Mouse (Mus musculus): Measurements from ENCODE around the gene Fxyd7.

The Fxyd7 gene

DNA sequence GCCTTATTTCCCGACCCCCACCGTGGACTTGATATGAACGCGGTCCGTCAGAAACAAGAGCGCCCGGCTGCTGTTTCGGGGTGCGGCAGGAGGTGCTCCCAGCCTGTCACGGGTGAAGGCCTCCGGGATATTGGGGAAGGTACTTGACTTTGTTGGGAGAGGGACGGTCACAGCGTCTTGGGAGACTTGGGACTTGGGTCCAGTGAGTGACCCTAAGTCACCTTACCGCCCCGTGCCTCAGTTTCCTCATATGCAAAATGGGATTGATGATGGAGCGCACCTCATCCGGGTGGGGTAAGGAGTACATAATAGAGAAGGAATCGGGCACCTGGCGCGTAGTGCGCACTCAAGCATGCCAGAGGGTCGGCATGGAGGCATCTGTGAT lies 976 bp upstream of the Fxyd7 start:
- DNase-seq (ENCODE audit: low spot score in 2 of 2) = no peak

DNA sequence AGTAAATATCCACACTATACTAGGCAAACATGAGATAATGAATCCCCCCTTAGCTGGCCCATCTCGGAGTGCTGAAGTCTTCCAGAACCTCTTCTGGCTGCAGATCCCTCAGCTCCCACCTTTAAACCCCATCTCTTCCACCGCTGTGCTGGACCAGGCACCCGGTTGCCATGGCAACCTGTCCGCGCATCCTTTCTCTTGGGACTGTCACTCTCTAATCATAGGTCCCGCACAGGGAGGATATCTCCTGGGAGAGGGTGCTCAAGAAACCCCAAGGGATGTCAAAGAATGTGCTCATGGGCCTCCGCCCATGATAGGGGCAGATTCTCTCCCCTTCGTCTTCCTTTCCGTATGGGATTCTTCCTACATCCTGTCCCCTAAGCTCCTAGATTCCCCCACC lies 346 bp downstream of the Fxyd7 start:
- DNase-seq (ENCODE audit: low spot score in 2 of 2) = no peak

DNA sequence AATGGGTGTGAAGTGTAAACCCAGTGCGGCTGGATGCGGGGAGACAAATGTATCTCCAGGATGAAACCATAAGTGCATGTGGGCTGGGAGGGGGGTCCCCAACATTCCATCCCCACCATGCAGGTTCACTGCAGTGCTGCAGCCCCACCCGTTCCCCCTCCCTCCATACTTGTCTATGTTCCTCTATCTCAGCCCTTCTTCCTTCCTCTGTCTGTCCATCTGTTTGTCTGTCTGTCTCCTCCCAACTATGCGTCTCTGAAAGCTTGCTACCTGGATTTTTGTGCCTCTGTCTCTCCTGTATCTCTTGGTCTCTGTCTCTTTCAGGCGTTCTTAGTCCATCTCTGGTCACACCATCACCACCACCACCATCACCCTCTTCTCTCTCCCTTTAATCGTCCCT lies 780 bp downstream of the Fxyd7 start:
- no peak for DNase-seq (ENCODE audit: low spot score in 2 of 2)

DNA sequence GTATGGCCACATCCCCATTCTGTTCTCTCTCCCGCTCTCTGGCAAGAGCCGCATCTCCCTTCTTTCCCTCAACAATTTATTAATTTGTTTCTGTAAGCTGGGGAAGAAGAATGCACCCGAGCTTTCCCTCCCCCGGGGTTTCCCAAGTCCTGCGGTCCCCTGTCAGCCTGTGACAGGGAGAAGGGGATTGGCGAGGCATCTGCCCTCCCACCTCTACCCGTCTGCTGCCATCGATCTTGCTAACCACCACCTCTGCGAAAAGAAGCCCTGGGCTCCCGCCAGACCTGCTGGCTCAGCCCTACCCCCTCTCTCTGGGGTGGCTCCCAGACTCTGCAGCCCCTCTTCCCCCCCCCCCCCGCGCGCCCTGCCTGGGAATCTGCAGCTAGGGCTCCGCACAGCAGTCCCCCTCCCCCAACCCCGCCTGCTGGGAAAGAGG lies 1.4 kb downstream of the Fxyd7 start:
- DNase-seq (ENCODE audit: low spot score in 2 of 2) = no peak

DNA sequence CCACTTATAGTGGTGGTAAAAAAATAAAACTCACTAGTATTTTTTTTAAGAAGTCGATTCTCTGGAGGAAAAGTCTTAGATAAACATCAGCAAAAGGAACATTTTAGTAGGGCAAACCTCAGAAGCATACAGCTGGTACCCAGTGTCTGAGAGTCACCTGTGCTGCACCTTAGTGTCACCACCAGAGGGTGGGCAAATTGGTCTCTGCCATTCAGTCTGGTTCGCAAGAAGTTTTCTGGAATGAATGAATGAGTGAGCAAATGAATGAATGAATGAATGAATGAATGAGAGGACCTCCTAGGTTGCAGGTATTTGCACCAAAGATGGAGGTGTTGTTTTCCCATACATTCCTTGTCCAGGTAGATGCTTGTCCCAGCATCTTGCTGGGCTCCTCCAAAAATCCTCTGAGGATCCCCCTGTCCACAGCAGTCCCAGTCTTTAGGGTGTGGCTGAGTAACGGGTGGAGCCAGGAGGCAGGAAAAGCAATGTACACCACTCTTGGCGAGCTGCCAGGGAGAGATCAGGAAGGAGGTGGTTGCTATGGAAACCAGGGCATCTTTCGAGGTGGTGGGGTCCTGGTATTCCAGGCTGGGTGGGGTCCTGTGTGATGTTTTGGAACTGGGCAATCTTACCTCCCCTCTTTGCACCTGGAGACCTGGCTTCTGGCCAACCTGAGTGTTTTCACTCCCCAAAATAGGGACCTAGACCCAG lies 2.0 kb downstream of the Fxyd7 start:
- no peak for DNase-seq (ENCODE audit: low spot score in 2 of 2)

DNA sequence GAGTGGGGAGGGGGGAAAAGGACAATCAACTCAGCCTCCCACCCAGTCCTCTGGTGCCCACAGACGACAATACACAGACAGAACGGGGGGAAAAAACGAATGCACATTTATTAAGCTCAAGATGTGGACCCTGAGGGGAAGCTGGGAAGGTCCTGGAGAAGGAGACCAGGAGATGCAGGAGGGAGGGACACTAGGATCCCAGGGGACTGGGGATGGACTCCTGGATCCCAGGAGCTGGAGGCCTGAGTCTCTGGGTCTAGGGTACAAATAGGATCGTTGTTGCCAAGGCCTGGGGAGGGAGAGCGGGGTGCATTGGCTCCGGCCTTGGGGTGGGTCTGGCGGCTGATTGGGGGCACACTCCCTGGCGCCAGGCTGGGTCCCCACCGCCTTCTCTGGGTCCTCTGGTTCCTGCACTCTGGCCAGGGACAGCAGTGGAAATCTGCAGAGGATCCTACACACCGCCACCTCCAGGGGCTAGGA lies 8.8 kb downstream of the Fxyd7 start, which contains the start of gene Fxyd5:
TSS of gene Fxyd5 (minus strand) at position 51 of the 480 bp plus-strand sequence.
- DNase-seq (ENCODE audit: low spot score in 2 of 2) = no peak

DNA sequence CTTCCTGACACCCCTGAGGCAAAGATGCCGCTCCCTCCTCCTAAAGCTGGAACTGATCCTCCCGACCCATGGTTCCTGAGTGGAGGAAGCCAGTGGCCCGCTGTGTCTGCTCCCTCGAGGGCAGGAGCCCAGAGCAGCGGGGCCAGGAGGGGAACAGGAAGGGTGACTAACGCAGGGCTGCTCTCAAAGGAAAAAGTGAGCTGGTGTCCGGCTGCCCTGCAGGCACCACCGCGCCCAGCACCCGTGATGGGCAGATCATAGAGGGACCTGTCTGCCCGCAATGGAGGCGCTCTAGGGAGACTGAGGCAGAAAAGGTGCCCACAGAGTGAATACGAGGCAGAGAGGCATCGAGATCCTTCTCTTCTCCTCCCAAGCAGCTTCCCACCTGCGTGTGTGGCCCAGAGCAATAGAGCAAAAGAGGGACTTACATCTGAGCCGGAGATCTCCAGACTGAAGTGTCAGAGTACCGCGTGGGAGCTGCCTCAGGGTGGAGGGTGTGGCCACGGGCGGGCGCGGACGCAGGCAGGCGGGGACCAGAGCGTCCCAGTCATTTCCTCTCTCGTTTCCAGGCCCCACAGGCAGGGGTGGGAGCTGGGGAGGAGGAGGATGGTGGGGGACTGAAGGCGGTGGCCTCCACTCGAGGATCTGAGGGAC lies 9.5 kb downstream of the Fxyd7 start:
- DNase-seq (ENCODE audit: low spot score in 2 of 2) = peak in 1 of 2 experiments; percentile 66

DNA sequence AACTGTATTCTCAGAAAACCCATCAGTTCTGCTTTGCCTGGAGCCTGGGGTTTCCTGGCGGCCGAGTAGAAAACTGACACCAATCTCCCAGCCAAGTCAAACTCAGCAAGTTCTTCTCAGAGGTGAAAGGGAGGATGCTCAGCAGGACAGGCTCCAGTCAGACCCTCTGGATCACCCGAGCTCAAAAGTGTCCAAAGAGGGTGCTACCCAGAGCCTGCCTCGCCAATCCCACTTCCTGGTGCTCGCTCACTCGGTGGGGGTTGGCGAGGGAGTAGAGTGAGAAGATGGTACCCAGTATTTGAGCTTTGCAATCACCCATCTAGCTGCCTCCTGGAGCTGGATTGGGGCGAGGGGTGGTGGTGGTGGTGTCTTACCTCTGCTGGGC lies 10.3 kb downstream of the Fxyd7 start:
- no peak for DNase-seq (ENCODE audit: low spot score in 2 of 2)

DNA sequence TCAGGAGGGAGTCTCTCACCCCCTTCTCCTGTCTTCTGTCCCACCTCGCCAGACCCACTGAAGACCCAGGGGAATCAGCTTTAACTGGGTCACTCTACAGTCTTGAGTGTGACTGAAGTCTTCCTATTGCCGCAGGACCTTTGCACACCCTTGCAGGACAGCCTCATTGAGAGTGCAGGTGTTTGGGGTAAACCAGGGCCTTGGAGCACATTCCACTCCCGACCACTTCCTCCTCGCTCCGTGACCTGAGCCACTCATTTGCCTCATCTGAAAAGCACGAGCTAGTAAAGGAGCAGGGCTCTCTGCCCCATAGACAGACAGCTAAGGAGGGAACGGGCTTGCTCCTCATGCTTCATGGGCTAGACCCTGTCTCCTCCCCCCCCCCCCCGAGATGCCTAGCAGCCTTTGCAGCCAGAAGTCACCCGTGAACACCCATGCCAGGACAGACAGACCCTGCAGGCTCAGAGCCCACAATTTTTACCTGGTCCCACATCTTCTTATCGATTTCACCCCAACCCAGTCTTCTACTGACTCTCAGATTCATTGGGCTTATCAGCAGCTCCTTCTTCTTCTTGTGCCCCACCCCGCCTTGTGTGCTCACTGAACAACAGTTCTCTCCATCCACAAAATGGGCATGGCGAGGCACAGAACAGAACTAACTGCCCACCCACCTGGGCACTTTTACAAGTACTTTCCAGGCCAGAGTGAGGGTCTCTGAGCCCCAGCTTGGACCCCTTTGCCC lies 10.8 kb downstream of the Fxyd7 start:
- DNase-seq (ENCODE audit: low spot score in 2 of 2) = no peak

DNA sequence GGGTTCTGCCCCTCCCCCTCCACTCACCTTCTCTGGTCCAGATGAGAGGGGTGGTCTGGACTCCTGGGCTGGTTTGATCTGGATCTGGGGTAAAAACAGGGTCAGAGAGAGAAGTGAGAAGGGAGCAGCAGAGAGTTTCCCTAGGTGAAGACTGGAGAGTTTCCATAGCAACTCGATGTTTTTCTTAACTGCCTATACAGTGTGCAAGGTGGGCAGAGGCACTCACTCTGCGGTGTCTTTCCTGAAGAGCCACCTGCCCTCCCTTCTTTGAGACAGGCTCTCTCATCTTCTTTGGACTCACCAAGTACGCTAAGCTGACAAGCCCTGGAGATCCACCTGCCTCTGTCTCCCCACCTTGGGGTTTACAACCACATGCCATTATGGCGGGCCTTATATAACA lies 12.3 kb downstream of the Fxyd7 start:
- DNase-seq (ENCODE audit: low spot score in 2 of 2) = no peak

DNA sequence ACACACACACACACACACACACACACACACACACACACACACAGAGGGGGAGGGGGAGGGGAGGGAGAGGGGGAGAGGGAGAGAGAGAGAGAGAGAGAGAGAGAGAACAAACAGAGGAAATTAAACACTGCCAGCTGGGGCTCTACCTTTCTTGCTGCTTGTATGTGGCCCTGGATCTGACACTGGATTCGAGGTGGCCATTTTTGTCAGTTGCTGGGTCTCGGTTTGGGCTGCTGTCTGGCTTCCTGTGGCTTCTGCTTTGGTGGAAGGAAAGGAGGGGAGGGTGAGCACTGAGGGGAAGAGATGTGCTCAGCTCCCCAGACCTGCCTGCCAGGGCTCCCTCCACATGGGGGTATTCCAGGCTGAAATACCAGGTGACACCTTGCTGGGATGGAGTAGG lies 13.6 kb downstream of the Fxyd7 start:
- DNase-seq (ENCODE audit: low spot score in 2 of 2) = no peak

DNA sequence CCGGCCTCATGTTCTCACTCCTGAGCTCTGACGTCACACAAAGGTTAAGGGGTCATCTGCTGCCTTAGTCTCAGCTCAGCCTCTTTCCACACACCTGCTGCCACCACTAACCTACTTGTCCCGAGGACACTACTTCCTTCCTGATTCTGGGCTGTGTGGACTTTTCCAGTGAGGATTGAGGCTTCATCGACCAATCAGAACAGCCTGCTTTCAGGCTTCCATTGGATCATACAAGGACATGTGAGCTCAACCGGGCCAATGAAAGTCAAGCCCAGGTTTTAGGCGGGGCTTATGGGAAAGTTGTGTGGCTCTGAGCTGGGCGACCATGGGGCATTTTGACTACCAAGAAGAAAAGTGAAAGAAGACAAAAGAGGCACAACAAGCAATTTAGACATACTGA lies 14.3 kb downstream of the Fxyd7 start:
- no peak for DNase-seq (ENCODE audit: low spot score in 2 of 2)

DNA sequence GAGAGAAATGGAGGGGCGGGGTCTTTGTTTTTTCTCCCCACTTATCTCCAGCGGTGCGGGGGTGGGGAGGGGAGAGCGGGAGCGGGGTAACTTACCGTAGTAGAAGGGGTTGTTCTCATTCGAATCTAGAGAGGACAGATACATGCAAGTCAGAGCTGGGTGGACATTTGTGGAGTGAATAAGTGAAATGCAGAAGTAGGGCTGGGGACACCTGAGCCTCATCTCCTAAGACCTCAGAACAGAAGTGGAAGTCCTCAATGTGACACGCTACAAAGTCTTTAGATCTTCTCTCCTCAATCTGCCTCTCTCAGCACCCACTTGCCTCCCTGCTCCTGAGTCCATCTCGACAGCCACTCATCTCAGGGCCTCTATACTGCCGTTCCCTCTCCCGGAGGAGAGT lies 16.0 kb downstream of the Fxyd7 start:
- no peak for DNase-seq (ENCODE audit: low spot score in 2 of 2)

DNA sequence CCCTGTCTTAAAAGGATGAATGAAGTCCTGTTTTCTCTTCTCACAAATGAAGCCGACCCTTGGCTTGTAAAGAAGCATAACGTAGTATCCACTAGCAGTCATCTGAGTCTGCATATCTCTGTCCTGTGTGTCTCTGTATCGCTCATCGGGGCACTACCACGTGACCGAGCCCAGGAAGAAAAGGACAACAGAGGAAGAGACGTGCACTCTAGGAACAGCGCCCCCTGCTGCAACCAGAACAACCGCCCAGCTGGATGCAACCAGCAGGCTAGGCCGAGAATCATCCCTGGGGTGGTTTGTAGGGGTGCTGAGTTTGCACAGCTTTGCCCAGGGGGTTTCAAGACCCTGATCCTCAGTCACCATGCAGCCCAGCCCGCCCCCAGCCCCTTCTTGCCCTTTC lies 16.5 kb downstream of the Fxyd7 start:
- no peak for DNase-seq (ENCODE audit: low spot score in 2 of 2)

DNA sequence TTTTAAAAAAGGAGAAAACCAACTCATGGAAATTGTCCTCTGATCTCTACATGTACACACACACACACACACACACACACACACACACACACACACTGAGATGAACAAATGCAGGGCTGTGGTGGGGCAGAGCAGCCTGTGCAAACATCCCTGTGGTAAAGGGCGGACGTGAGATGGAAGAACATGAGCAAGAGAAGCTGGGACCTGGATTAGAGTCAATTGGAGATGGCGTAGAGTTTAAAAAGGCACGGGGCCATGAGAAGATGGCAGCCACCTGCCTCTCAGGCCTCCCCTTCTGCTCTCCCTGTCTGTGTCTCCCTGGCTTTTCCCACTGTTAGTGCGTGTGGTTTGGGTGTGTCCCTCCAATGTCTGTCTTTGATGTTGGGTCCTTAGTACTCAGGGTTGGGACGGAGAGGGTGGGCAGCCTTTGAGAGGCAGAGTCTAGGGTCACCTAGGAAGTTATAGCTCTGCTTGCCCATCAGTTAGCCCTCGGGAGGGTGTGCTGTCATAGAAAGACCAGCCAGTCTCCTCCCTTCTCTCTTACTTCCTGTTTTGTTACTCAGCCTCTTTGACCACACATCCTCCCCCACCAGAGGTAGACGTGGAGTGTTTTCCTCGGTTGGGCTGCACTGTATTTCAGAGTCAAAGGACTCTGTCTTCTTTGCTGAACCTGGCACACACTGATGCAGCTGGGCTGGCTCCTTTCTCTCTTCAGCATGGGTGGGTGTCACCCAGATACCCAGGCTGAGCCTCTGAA lies 17.7 kb downstream of the Fxyd7 start:
- DNase-seq (ENCODE audit: low spot score in 2 of 2) = no peak

DNA sequence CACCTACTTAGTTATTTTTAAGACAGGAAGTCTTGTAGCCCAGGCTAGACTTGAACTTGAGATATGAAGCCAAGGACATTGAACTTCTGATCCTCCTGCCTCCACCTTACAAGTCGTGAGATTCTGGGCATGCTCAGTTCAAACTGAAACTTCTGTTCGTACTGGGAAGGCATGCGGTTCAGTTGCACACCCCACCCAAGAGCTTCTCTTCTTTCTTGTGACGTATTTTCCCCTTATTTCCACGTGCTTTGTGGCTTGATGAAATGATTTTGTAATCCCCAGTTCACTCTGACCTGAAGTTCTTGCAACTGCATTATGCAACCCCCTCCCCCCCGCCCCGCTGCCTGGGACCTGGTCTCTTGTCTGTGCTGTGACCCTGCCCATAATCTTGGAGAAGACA lies 19.5 kb downstream of the Fxyd7 start:
- DNase-seq (ENCODE audit: low spot score in 2 of 2) = no peak

DNA sequence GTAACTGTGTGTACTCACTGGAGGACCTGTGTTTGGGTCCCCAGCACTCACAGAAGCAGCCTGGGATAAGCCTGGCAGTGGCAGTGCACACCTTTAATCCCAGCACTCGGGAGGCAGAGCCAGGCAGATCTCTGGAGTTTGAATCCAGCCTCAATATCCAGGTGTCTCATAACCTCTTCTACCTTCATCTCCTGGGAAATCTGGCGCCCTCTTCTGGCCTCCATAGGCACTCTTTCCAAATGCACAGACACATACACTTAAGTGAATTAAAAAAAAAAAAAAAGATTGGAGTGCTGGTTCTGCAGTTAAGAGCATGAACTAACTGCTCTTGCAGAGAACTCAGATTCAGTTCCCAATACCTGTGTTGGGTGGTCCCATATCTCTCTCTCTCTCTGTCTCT lies 20.6 kb downstream of the Fxyd7 start:
- no peak for DNase-seq (ENCODE audit: low spot score in 2 of 2)

DNA sequence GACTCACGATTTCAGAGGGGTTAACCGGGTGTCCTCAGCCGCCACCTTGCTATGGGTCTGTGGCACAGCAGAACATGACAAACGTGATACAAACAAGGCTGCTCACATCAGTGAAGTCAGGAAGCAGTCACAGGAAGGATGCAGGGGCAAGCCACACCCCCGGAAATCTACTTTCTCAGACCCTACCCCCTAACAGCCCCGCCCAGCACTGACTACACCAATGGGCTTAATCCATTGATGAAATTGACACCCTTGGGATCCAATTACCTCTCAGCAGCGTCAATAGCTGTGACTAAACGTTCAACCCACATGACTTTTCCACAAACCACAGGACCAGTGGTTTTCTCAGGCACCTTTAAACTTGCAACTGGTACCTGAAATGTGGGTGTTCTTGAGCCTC lies 22.7 kb downstream of the Fxyd7 start:
- DNase-seq (ENCODE audit: low spot score in 2 of 2) = no peak

DNA sequence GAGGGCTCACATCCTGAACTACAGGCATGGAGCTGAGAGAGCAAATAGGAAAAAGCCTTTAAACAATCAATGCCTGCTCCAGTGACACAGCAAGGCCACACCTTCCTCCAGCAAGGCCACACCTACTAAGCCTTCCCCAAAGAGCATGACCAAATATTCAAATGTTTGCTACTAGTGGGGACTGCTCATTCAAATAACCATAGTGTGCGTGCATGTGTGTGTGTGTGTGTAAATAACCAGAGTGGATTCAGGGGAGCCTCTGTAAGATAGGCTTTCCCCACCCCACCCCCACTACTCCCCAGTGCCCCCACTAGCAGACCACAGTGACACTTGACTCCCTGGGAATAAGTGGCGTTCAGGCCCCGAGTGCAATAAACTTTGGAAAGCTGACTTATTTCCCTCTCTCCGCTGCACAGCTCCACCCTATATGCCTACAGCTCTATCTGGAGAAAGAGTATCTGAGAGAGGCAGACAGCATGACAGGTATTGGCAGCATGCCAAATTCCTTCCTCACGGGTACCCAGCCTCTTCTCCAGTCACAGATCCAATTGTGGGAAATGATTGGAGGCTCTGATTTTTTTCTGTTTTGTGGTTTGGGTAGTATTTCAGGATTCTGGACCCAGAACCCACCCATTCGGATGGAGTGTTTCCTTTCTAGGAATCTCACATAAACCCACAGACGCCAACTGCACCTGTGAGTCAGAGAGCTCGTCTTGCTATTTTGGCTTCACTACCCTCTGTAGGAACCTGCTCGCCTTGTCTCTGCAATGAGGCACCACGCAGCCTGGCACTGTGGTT lies 34.0 kb downstream of the Fxyd7 start:
- DNase-seq (ENCODE audit: low spot score in 2 of 2) = no peak

DNA sequence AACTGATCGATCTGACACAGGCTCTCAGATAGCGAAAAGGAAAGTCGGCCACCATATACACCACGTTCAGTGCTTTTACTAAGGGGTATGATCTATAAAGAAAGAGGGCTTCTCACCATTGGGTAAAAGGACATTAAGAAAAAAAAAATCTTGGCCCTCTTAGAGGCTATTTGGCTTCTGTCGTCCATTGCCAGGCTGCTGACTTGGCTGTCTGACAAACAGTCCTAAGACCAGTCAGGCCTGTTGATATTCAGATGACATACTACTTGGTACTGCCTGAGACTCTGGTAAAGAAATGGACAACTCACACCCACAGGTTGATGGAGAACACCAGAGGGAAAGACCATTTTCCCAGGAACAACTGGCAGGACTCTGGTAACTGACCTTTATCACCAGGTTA lies 38.3 kb downstream of the Fxyd7 start:
- no peak for DNase-seq (ENCODE audit: low spot score in 2 of 2)

DNA sequence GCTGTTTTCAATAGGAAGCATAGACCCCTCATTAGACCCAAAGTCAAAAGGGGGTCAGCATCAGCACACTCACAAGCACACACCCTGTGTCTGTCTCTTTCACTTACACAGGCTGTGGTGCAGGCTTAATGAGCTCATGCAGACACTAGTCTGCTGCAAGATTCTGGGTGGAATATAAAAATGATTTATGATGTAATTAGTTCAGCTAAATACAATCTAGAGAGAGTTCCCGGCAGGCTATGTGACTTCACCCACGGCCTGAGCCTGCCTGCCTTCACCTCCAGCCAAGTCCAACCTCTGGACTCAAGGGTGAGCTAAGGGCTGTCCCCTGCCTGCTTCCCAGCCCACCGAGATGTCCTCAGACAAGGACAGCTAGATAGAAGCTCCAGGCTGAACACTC lies 42.4 kb downstream of the Fxyd7 start:
- DNase-seq (ENCODE audit: low spot score in 2 of 2) = peak in 1 of 2 experiments; percentile 34

Data from urinary bladder, adult 18-20 months (tissue).